Mouse (Mus musculus) adrenal gland, adult (tissue): Measurements from ENCODE around the gene Gm3336.
A peak's percentile ranks its signal among the peaks of the same experiment; 100 is the strongest.

Experiments
- DNase-seq, 2 experiments: peaks; one replicate each; pipeline ENCODE4 v3.0.0; 2022 to 2023; ENCODE audit warnings: low spot score in 1 of 2; ENCODE audit not compliant: inconsistent age in 2 of 2

Gm3336 gene

DNA sequence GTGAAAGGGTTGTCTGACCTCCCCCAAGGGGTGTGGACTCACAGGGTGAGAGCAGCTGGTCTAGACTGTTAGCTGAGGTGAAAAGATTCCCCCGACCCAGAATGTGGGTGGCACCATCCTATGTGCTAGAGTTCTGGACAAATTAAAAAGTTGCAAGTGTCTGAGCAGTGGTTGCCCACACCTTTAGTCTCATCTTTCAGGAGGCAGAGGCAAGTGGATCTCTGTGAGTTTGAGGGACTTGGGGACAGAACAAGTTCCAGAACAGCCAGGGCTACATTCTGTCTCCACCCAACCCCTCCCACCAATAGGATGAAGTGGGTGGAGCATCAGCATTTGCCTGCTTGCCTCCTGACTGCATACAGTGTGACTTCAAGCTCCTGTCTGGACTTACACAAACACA, 43.8 kb downstream of the Gm3336 start:
- DNase-seq, result peak in 1 of 2 experiments; percentile 57

DNA sequence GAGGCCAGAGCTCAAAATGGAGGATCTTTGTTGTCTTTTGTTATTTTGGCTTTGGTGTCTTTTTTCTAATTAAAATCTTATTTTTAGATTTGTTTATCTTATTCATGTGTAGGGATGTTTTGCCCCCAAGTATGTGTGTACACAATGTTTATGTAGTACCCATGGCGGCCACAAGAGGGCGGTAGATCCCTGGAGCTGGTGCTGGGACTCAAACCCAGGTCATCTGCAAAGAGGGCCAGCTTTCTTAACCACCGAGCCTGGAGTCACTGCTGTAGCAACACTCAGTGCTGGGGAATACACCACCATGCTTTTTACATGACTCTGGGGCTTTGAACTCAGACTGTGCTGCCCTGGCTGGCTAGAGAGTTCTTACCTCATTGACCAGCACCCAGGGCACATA, 45.0 kb downstream of the Gm3336 start:
- peak; percentile 67 to 84 for DNase-seq

DNA sequence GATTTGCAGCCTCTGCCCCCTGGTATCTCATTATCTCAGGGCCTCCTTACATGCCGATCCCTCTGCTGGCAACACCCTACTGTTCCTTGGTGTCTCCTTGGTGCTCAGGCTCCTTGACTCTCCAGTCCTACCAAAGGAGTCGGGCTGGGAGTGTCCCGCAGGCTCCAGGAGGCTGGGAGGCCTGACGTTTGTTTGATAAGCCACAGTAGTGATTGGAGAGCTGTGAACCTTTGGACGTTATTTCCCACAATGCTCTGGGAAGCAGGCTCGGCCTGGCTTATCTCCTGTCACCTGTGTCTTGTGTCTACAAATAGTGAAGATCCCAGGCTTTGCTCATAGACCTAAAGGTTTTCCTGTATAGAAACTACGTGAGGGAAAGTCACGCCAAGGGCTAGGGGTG, 45.7 kb downstream of the Gm3336 start:
- DNase-seq, result no peak

DNA sequence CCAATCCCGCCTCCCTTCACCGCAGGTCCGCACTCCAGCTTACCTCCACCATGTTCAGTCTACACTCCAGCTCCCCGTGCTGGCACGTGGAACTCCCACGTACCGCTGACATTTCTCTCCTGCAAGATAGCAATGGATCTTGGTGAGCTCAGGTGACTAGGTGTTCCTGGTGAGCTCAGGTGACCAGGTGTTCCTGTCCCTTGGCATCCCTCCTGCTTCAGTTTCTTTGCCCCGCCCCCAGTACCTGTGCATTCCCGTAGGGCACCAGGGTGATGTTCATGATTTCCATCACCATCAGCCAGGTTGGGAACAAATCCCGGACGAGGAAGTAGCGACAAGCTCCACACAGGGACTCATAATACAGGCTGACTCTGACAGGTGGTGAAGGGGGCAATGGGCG, 46.3 kb downstream of the Gm3336 start:
- DNase-seq, result peak in 1 of 2 experiments; percentile 53

DNA sequence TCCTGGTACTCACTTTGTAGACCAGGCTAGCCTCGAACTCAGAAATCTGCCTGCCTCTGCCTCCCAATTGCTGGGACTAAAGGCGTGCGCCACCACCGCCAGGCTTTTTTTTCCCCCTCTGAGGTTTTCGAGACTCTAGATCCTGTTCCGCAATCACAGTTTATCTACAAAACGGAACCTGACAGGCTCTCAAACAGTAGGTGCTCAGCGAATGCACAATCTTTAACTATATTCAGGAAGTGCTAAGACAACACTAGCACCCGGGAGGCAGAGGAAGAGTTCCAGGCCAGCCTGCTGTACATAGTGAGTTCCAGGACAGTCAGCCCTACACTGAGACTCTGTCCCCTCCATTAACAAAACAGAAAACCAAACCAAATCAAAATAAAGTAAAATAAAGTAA, 47.0 kb downstream of the Gm3336 start:
- no peak for DNase-seq

DNA sequence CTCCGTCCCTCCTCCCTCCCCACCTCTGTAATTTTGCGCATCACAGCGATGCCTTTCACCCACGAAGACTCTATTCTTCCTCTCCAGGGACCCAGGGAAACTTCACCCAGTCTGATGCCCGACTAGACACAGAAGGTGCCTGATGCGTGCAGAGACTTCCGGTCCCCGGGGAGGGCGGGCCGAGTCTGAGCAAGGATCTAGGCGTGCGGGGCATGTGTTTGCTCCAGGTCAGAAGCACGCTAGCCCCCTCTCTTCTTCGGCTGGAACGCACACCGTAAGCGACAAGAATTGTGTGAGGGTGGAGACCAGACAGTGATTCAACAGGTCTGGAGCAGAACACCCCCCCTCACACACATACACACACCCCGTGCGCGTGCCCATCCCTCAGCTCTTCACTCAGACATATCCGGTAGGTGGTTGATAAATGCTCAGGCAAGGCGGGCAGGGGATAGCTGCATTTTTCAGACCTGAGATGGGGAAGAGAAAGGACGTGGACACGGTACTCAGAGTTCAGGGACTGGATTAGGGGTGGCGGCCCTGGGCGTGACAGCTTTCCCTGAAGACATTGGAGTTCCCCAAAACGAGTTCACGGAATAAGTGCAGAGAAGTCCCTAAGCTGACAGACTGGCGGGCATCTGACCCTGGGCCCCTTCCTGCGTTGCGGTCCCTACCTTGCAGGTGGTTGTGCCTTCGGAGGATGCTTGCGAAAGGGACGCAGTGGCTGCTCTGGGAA, 47.7 kb downstream of the Gm3336 start:
- peak; percentile 60 to 76 for DNase-seq

DNA sequence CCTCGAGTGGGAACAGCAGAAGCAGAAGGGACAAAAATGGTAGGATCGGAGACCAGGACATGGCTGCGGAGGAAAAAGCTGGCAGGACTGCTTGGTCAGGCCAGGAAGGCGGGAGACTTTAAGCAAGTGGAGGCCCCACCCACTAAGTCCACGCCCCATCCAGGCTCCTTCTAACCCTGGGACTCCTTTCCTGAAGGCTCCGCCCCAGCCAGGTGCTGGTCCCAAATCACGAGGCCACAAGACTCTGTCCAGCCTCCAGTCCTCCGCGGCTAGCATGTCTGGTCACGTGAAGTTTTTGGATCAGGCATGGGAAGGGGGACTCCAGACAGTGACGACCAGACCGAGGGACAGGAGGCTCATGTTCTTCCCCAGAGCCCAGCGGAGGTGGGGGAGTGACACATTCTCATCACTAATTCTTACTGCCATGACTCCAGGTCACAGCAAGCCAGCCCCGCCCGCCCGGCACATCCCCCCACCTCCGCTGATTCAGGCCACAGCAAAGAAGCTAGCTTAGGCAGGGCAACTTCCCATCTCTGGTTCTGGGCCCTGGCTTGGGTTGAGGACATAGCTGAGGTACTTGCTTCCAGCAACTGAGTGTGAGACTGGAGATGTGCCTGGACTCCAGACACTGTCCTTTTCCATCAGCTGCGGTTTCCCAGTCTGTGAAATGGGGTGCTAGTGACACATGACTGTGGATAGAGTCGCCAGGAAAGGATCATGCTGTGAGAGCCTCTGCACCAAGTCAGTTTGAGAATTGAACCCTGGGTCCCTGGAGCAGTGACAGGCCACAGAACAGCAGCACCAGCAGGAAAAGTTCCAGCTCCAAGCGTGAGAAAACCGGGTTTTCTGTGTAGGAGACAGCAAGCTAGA, 48.5 kb downstream of the Gm3336 start:
- peak; percentile 81 to 90 for DNase-seq

DNA sequence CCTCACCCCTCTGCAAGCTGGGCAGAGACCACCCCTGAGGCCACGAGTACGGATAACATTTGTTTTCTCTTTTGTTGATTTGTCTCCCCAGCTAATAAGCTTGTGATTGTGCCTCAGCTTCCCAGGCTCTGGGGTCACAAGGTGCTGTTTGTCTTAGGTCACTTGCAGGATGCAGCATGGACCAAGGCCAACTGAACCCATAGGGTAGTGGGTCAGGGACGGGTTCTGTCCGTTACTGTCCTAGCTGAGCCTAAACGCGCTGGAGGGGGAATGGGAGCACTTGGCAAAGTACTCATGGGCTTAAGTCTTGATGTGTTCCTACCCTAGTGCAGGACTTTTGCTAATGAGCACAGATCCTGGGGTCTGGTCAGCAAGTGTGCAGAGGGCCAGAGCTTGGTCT, 49.2 kb downstream of the Gm3336 start:
- no peak for DNase-seq

DNA sequence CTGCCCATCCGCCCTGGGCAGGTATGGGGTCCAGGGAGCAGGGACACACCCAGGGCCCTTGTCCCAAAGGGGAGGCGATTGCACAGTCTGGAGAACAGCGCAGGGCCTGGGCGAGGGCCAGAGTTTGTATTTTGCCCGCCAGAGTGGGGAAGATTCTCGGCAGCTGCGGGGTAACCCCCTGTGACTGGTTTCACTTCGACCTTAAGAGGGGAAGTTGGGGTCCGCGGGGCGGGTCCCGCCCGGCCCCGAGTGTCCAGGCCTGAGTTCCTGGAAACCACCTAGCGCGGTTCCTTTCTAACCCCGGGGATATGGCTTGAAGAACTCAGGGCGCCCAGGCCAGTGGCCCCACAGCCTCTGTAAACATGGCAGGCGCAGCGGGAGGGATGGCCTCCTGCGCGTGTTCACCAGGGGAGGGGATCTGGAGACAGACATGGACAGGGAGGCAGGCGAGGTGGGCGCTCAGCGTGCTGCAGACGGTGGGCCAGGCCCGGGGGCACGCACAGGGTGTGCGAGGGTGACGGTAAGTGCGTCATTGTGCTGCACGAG, 50.0 kb downstream of the Gm3336 start:
- peak; percentile 55 to 60 for DNase-seq

DNA sequence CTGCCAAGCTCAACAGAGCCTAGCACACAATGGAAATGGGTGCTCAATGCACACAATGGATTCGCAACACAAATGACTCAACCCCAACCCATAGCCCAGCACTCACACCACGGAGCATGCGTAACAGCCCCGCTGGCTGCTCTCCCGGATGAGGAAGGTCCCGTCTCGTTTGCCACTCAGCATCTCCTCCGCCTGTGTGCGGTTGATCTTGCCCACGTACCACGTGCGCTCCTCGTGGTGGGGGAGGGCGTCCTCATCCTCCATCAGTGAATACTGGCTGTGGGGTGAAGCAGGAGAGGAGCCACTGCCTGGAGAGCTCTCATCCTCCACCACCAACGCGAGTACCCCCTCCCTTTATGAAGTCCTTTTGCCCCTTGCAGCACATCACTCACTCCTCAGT, 50.6 kb downstream of the Gm3336 start:
- peak in 1 of 2 experiments; percentile 54 for DNase-seq

DNA sequence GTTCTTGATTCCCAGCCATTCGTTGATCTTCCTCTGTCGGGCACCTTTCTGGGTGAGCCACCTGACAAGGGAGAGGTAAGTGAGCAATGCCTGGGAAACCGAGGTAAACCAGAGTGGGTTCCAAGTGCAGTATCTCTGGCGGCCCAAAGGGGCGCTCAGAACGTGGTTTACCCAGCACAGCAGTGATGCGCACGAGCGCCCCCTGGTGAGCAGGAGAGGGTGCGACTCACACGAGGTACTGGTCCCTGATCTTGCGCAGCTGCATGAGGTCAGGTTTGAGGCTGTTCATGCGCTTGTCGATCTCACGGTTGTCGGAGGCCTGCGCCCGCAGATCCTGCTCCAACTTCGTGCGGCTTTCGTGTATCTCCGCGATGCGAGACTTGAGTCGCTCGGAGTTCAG, 51.0 kb downstream of the Gm3336 start:
- peak; percentile 93 to 97 for DNase-seq

DNA sequence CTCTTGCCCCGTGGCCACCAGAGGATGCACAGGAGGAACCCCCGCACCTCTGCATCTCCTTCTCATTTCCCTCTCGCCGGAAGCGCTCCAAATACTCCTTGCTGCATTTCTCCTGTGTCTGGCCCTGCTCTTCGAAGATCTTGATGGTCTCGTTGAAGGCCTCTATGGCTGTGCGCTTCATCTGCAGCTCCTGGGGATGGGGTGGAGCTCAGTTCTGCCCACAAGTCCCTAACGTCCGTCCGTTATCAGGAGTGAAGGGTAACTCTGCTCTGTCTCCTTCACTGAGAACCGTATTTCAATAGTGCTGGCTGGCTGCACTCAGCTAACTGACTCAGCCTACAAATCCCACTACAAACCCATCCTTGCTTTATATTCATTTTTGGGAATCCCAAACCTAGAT, 51.5 kb downstream of the Gm3336 start:
- no peak for DNase-seq

DNA sequence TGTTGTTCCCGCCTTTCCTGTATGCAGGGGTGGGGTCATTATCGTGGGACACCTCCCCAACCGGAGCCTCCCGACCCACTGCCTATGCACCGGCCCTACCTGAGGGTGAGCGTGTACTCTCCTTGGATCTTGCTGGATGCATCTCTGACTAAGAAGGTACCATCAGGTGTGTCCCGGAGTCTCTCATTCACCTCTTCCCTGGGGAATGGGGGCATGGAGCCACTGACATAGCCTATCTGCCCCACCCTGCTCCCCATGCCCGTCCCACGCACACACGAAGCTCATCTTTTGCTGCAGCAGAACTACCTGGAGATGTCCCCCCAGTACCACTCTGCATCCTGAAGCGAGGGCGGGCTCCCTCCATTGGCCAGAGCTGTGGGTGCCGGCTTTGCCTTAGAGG, 52.4 kb downstream of the Gm3336 start:
- no peak for DNase-seq

DNA sequence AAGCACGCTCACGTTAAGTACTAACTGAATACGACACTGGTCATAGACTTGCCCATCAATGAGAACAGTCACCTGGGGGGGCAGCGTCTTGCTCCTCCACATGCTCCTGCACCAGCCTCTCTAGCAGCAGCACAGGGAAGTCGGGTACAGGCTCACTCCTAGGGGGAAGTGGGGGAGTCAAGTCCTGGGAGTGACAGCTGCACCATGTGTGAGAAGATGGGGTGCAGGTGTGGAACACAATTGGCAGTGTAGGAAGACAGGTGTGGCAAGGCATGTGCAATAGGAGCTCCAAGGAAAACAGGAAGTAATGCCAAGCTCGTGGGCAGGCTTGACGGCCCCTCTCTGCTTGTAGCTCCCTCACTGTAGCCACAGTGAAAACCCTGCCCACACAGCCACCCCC, 52.9 kb downstream of the Gm3336 start:
- DNase-seq, result no peak

DNA sequence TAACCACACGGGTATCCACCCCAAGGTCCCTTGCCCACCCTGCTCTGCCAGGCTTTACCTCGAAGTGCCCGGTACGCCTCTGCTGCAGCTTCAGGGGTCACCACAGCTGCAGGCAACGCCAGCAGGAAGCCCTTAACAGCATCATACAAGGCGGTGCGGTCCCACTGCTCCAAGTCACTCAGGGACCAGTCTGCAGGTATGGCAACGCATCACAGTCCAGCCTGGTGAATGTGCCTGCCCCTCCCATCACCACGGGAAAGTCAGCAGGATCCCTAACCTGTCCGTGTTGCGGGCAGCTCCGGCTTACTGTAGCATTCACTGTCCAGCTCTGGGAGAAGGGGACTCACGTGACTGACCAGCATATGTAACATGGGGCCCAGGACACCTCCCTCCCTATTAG, 53.7 kb downstream of the Gm3336 start:
- no peak for DNase-seq
